Mouse (Mus musculus) testis, adult 2 months (tissue): ENCODE measurements around the gene Ramp3. TPM values are rescaled to one million over a fixed set of nuclear protein-coding genes. Genes with fewer than 3 reads are reported as not detected.
"Not testable (repeated sequence)": the region's sequence is repeated elsewhere in the genome, so short reads cannot be mapped to it uniquely, and the experiment has no call there.

ENCODE experiments used
- H3K27ac ChIP-seq: fragments of 200-500 bp; 2 replicates; pipeline ENCODE4 v1.5.1; 2012; ENCODE audit warnings: low read depth, low read length; ENCODE audit not compliant: control insufficient read depth, insufficient read depth
- H3K27me3 ChIP-seq: fragments of 200-500 bp; 2 replicates; pipeline ENCODE4 v1.6.1; 2012; ENCODE audit warnings: mild to moderate bottlenecking, low read length, moderate library complexity; ENCODE audit not compliant: control insufficient read depth, insufficient read depth
- H3K36me3 ChIP-seq: fragments of 200-500 bp; 2 replicates; pipeline ENCODE4 v1.6.1; 2012; ENCODE audit warnings: mild to moderate bottlenecking, low read length; ENCODE audit not compliant: control insufficient read depth, insufficient read depth
- H3K4me1 ChIP-seq: fragments of 200-500 bp; 2 replicates; pipeline ENCODE4 v1.6.1; 2012; ENCODE audit warnings: low read length; ENCODE audit not compliant: control insufficient read depth, insufficient read depth
- H3K4me3 ChIP-seq: fragments of 200-500 bp; 2 replicates; pipeline ENCODE4 v1.5.1; 2012; ENCODE audit warnings: low read depth, mild to moderate bottlenecking, low read length, moderate library complexity, mixed read lengths; ENCODE audit not compliant: control insufficient read depth
- CTCF ChIP-seq: fragments of 200-500 bp; IDR thresholded peaks from 2 replicates; pipeline ENCODE4 v1.5.1; 2012; ENCODE audit warnings: low read depth, mild to moderate bottlenecking, inconsistent platforms, low read length, moderate library complexity; ENCODE audit not compliant: control insufficient read depth, insufficient read depth, insufficient replicate concordance
- POLR2A ChIP-seq: fragments of 200-500 bp; IDR thresholded peaks from 2 replicates; pipeline ENCODE4 v1.6.1; 2012; ENCODE audit warnings: low read depth, mild to moderate bottlenecking, inconsistent platforms, low read length, moderate library complexity; ENCODE audit not compliant: control insufficient read depth
- polyA plus RNA-seq: library from polyadenylated mRNA; depleted of rRNA; stranded (reverse); fragments of >200 nt; gene quantifications from 2 replicates; pipeline ENCODE4 v1.2.3, GENCODE M21; 2012

Ramp3 gene
- polyA plus RNA-seq, 1 experiment = 11.2 TPM

- TF ChIP-seq POLR2A (no peak), CTCF (no peak)
- Histone ChIP-seq H3K4me1 (peaks cover 5% of the 10 kb centered on the region; the same call in 1 of the 2 replicates), H3K4me3 (no peak overlapping the region), H3K27me3 (no peaks in the 10 kb centered on the region), H3K27ac (no peak overlapping the region), H3K36me3 (no peaks in the 10 kb centered on the region)
Measured at GRCm38 (mm10) chr11:6647831-6648724, 10.2 kb upstream of the Ramp3 start.

DNA sequence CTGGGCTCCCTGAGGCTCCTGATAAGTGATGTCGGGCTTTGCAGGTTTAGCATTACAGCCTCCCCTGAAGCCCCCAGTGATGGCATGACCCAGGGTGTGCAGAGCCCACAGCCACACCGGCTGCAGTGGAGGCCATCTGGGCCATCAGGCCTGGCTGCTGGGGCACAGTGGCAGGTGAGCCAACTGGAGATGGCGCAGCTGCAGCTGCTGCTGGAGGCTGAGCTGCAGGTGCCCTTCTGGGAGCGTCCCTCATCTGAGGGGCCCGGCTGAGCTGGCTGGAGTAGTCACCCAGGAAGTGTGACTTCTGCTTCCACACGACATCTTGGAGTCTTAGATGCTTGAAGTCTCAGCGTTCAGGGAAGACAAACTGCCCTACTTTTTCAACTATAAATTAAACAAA, 7.8 kb upstream of the Ramp3 start:
- Histone ChIP-seq H3K27me3 (no peaks in the 10 kb centered on the region), H3K36me3 (no peaks in the 10 kb centered on the region), H3K27ac (no peak overlapping the region), H3K4me1 (peaks cover 5% of the 10 kb centered on the region; the same call in 1 of the 2 replicates), H3K4me3 (no peak overlapping the region)
- no peak for TF ChIP-seq CTCF
- TF ChIP-seq POLR2A = no peak

GRCm38 (mm10) chr11:6652978-6653377, 5.3 kb upstream of the Ramp3 start:
- H3K4me3 ChIP-seq, H3K27ac ChIP-seq, H3K4me1 ChIP-seq, H3K27me3 ChIP-seq, H3K36me3 ChIP-seq: not testable (repeated sequence)

- Histone ChIP-seq H3K27me3 (no peaks in the 10 kb centered on the region), H3K4me1 (peaks cover 3% of the 10 kb centered on the region), H3K36me3 (no peaks in the 10 kb centered on the region), H3K4me3 (no peak overlapping the region), H3K27ac (no peak overlapping the region)
- no peak for TF ChIP-seq POLR2A
- TF ChIP-seq CTCF = peak; percentile 20; the same call in 1 of the 2 replicates
Measured at GRCm38 (mm10) chr11:6654903-6655302, 3.4 kb upstream of the Ramp3 start.

DNA sequence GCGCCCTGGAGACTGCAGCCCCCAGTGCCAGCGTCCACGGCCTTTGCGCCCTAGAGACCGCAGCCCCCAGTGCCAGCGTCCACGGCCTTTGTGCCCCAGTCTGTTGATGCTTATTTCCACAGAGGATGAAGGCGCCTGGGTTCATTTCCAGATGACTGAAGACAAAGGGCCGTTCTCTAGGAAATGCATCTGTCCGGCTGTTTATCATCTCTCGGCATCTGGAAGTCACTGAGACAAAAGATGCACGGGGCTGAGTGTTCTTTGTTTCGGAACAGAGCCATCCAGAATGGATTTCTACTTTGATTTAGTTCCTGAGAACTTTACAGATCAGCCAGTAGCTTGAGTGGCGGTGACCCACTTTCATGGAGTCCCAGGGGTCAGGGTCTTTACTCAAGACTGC, 2.9 kb downstream of the Ramp3 start:
- H3K27ac ChIP-seq = no peak overlapping the region
- H3K36me3 ChIP-seq = no peaks in the 10 kb centered on the region
- peak overlapping the region; percentile 12 for H3K4me3 ChIP-seq
- H3K4me1 ChIP-seq = peaks cover 4% of the 10 kb centered on the region
- TF ChIP-seq POLR2A (no peak), CTCF (no peak)
- H3K27me3 ChIP-seq = no peaks in the 10 kb centered on the region

GRCm38 (mm10) chr11:6666634-6667033, 8.3 kb downstream of the Ramp3 start:
- no peak for TF ChIP-seq CTCF
- no peak for TF ChIP-seq POLR2A
- no peak overlapping the region for H3K27ac ChIP-seq
- H3K27me3 ChIP-seq = no peaks in the 10 kb centered on the region
- H3K4me1 ChIP-seq = peaks cover 3% of the 10 kb centered on the region
- H3K36me3 ChIP-seq = no peaks in the 10 kb centered on the region
- no peak overlapping the region for H3K4me3 ChIP-seq

- H3K36me3 ChIP-seq = no peaks in the 10 kb centered on the region
- H3K4me3 ChIP-seq = no peak overlapping the region
- no peak for TF ChIP-seq POLR2A
- no peak for TF ChIP-seq CTCF
- H3K27ac ChIP-seq = no peak overlapping the region
- peaks cover 3% of the 10 kb centered on the region for H3K4me1 ChIP-seq
- no peaks in the 10 kb centered on the region for H3K27me3 ChIP-seq
Measured at GRCm38 (mm10) chr11:6669041-6669440, 10.7 kb downstream of the Ramp3 start.

DNA sequence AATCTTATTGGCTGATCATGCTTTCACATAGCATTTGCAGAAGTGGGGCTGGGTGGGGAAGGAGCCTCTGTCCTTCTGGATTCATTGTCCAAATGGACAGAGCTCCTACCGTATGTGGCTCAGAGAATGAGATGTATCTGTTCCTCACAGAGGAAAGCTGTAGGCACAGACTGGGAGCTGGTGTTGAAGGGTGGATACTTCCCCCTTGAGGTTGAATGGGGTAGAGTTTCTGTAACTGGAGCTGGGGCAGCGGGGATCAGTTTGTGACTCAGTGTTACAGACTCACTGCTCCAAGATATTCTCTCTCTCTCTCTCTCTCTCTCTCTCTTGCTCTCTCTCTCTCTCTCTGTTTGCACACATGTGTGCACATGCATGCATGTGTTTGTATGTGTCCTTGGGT, 11.7 kb downstream of the Ramp3 start:
- TF ChIP-seq CTCF (no peak), POLR2A (no peak)
- Histone ChIP-seq H3K36me3 (no peaks in the 10 kb centered on the region), H3K27me3 (no peaks in the 10 kb centered on the region), H3K27ac (no peak overlapping the region), H3K4me3 (no peak overlapping the region), H3K4me1 (peaks cover 3% of the 10 kb centered on the region)
